Mouse (Mus musculus): ENCODE measurements at regions not wholly inside any gene's neighbourhood (a gene's known extent, or its start where the extent isn't known, plus 50 kb on each side); places are given as distances from the start of the nearest gene placed in this dataset.

DNA sequence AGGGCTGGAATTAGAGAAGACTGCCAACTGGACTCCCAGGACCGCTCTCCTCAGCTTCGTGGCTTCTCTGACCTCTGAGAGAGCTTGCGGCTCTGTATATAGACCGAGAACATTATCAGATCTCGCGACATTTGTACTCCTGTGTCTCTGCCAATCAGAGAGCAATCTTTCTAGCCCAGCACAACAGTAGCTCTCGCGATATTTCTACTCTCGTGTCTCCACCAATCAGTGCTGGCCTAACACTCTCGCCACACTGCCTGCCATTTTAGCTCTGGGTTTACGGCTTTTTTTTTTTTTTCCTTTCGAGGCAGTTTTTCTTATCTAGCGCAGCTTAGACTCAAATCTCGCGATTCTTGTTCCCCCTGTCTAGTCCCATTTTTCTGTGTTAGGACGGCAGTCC, 227.0 kb downstream of the Slitrk2 start:
- H3K36me3 ChIP-seq (ENCODE audit: control insufficient read depth, insufficient read depth, low read length, poor library complexity, severe bottlenecking): no peaks in the 10 kb centered on the region
- in situ Hi-C loops (cut with MboI; ENCODE audit: low sequenced_read_pairs in 2 of 2, unreplicated experiment in 2 of 2): no loop called here
- no peak overlapping the region for H3K9ac ChIP-seq (ENCODE audit: insufficient read depth, low read depth, low read length, poor library complexity, severe bottlenecking)
- 0 out of 2 replicates have a peak, but pooled peaks have one; percentile 32 for TF ChIP-seq CHD2 (IDR thresholded peaks at IDR 0.05; ENCODE audit: low read depth, low read length)
- no peak for TF ChIP-seq ZC3H11A (IDR thresholded peaks at IDR 0.05; ENCODE audit: borderline replicate concordance, low read depth, low read length)
- H3K9me3 ChIP-seq (ENCODE audit: control insufficient read depth, insufficient read depth, low read depth, low read length): no peaks in the 10 kb centered on the region
- H3K4me1 ChIP-seq (ENCODE audit: control insufficient read depth in 2 of 2, insufficient read depth in 2 of 2, low read length in 2 of 2, poor library complexity in 1 of 2): no peaks in the 10 kb centered on the region
- DNase-seq (ENCODE audit: low read depth, low spot score): no peak
- no peak overlapping the region for H3K27ac ChIP-seq (ENCODE audit: insufficient read depth, low read depth, low read length, poor library complexity, severe bottlenecking)
- no peak overlapping the region for H3K4me3 ChIP-seq (ENCODE audit: insufficient read depth in 1 of 2, low read depth in 1 of 2, low read length in 2 of 2, poor library complexity in 1 of 2, severe bottlenecking in 1 of 2)
